7 mouse cellular contexts compared by ENCODE assay signal in genomic region chr16:32815160-32815605, GRCm38 (mm10). TPM values are rescaled to one million over a fixed set of nuclear protein-coding genes. Genes with fewer than 3 reads are reported as not detected.
DNase-seq lines count a peak whose midpoint lies in the region; ATAC-seq lines count a peak whose summit lies in the region.

No protein-coding gene starts in this region.

- H3K27ac ChIP-seq in brown adipose tissue, adult 24 weeks (replicated peaks; ENCODE audit: low read depth, low read length), result peak overlapping the region; percentile 10; the same call in 1 of the 2 replicates
- no peak overlapping the region for H3K27ac ChIP-seq in embryonic facial prominence, embryonic 13.5 days
- H3K27ac ChIP-seq in hindbrain, embryonic 11.5 days (ENCODE audit: low read depth, low read length), result no peak overlapping the region
- H3K27ac ChIP-seq in limb, embryonic 13.5 days, result no peak overlapping the region

- ATAC-seq in embryonic facial prominence, embryonic 13.5 days (ENCODE audit: insufficient number of reproducible peaks, insufficient read depth, low FRiP score, low TSS enrichment, low read depth), result peak; percentile 45; the same call in 1 of the 2 replicates
- no peak for ATAC-seq in hindbrain, embryonic 11.5 days (ENCODE audit: low FRiP score)
- peak; percentile 55; the same call in 1 of the 2 replicates for ATAC-seq in limb, embryonic 13.5 days (ENCODE audit: low FRiP score, low read depth)

- WGBS in embryonic facial prominence, embryonic 13.5 days, result 3% methylated on average over 6 of the region's 6 CpGs
- 9% methylated on average over 6 of the region's 6 CpGs for whole genome bisulfite sequencing in hindbrain, embryonic 11.5 days
- WGBS in limb, embryonic 13.5 days, result 4% methylated on average over 6 of the region's 6 CpGs

- no peaks in the 10 kb centered on the region for H3K9me3 ChIP-seq in embryonic facial prominence, embryonic 13.5 days
- no peaks in the 10 kb centered on the region for H3K9me3 ChIP-seq in hindbrain, embryonic 11.5 days (ENCODE audit: control insufficient read depth, low read length)
- H3K9me3 ChIP-seq in limb, embryonic 13.5 days, result no peaks in the 10 kb centered on the region

- no peaks in the 10 kb centered on the region for H3K36me3 ChIP-seq in embryonic facial prominence, embryonic 13.5 days
- H3K36me3 ChIP-seq in hindbrain, embryonic 11.5 days (ENCODE audit: control insufficient read depth, insufficient read depth, low read length), result no peaks in the 10 kb centered on the region
- H3K36me3 ChIP-seq in limb, embryonic 13.5 days, result no peaks in the 10 kb centered on the region

- H3K4me2 ChIP-seq in embryonic facial prominence, embryonic 13.5 days, result peak overlapping the region; percentile 57
- H3K4me2 ChIP-seq in hindbrain, embryonic 11.5 days (replicated peaks; ENCODE audit: low read depth, low read length), result peak overlapping the region; percentile 36
- peak overlapping the region; percentile 60 for H3K4me2 ChIP-seq in limb, embryonic 13.5 days (replicated peaks)

- H3K9ac ChIP-seq in embryonic facial prominence, embryonic 13.5 days, result peak overlapping the region; percentile 46; the same call in 1 of the 2 replicates
- no peak overlapping the region for H3K9ac ChIP-seq in hindbrain, embryonic 11.5 days (ENCODE audit: low read depth, low read length)
- no peak overlapping the region for H3K9ac ChIP-seq in limb, embryonic 13.5 days

- H3K4me1 ChIP-seq in brown adipose tissue, adult 24 weeks (ENCODE audit: control insufficient read depth, insufficient read depth, insufficient read length, low read length), result peaks cover 4% of the 10 kb centered on the region
- H3K4me1 ChIP-seq in embryonic facial prominence, embryonic 13.5 days, result peaks cover 19% of the 10 kb centered on the region
- no peaks in the 10 kb centered on the region for H3K4me1 ChIP-seq in hindbrain, embryonic 11.5 days (replicated peaks; ENCODE audit: control insufficient read depth, insufficient read depth, low read length)
- H3K4me1 ChIP-seq in limb, embryonic 13.5 days, result peaks cover 16% of the 10 kb centered on the region

- peak; percentile 38 for DNase-seq in hindbrain, embryonic 11.5 days (ENCODE audit: low spot score)
- DNase-seq in retina, embryonic 14.5 days (ENCODE audit: low spot score), result peak; percentile 17
- no peak for DNase-seq in cerebellum, postnatal 14 days
- no peak for DNase-seq in left cerebral cortex, adult 9 months (ENCODE audit: low spot score in 2 of 2)

- no peaks in the 10 kb centered on the region for H3K27me3 ChIP-seq in embryonic facial prominence, embryonic 13.5 days
- no peaks in the 10 kb centered on the region for H3K27me3 ChIP-seq in hindbrain, embryonic 11.5 days (ENCODE audit: control insufficient read depth, insufficient read depth, low read length)
- H3K27me3 ChIP-seq in limb, embryonic 13.5 days, result 0 out of 2 replicates have a peak, but pooled peaks cover 3% of the 10 kb centered on the region

- peak overlapping the region; percentile 51 for H3K4me3 ChIP-seq in brown adipose tissue, adult 24 weeks (ENCODE audit: insufficient read depth, low read depth, low read length)
- H3K4me3 ChIP-seq in embryonic facial prominence, embryonic 13.5 days, result peak overlapping the region; percentile 35
- H3K4me3 ChIP-seq in hindbrain, embryonic 11.5 days (ENCODE audit: low read depth, low read length), result no peak overlapping the region
- H3K4me3 ChIP-seq in limb, embryonic 13.5 days, result peak overlapping the region; percentile 26

RNA-seq across cellular contexts. Expression of gene Smbd1, which starts 4.9 kb away (rescaled TPM):
- not detected in 2 replicates for polyA plus RNA-seq in brown adipose tissue, adult 24 weeks (2012; ENCODE audit: insufficient read depth, insufficient read length, missing spikeins)
- polyA plus RNA-seq in embryonic facial prominence, embryonic 13.5 days (2015; fragmentation: Nextera tagmentation; extraction: Ambion mirVana), result not detected in 2 replicates
- not detected in 2 replicates for polyA plus RNA-seq in hindbrain, embryonic 11.5 days (2014; fragmentation: Nextera tagmentation; extraction: Ambion mirVana)
- polyA plus RNA-seq in limb, embryonic 13.5 days (2015; fragmentation: Nextera tagmentation; extraction: Ambion mirVana), result not detected in 2 replicates

RNA-seq across cellular contexts. Expression of gene Muc20, which starts 17.9 kb away (rescaled TPM):
- polyA plus RNA-seq in brown adipose tissue, adult 24 weeks (2012; ENCODE audit: insufficient read depth, insufficient read length, missing spikeins), result not detected in 2 replicates
- polyA plus RNA-seq in embryonic facial prominence, embryonic 13.5 days (2015; fragmentation: Nextera tagmentation; extraction: Ambion mirVana), result not detected in 2 replicates
- not detected in 2 replicates for polyA plus RNA-seq in hindbrain, embryonic 11.5 days (2014; fragmentation: Nextera tagmentation; extraction: Ambion mirVana)
- not detected in 2 replicates for polyA plus RNA-seq in limb, embryonic 13.5 days (2015; fragmentation: Nextera tagmentation; extraction: Ambion mirVana)

Comparison
In these comparisons a context has a peak if more than half of its experiments do, and no peak if none do; other contexts are left out.
1. DNase-seq: peak in hindbrain, embryonic 11.5 days (single experiment) and retina, embryonic 14.5 days (single experiment); none in cerebellum, postnatal 14 days (0 of 2) and left cerebral cortex, adult 9 months (0 of 2).
2. Peak in every context shown above with its lines, with median percentiles within 50 percentile points of each other: H3K4me2 ChIP-seq.